Mouse (Mus musculus) adrenal gland, postnatal 25 days (tissue): ENCODE measurements at regions not wholly inside any gene's neighbourhood (a gene's known extent, or its start where the extent isn't known, plus 50 kb on each side); places are given as distances from the start of the nearest gene placed in this dataset.
A peak's percentile ranks its signal among the peaks of the same experiment; 100 is the strongest.

Experiments
- DNase-seq: peaks from one replicate; pipeline ENCODE4 v3.0.0; 2021; ENCODE audit warnings: mixed read lengths

DNA sequence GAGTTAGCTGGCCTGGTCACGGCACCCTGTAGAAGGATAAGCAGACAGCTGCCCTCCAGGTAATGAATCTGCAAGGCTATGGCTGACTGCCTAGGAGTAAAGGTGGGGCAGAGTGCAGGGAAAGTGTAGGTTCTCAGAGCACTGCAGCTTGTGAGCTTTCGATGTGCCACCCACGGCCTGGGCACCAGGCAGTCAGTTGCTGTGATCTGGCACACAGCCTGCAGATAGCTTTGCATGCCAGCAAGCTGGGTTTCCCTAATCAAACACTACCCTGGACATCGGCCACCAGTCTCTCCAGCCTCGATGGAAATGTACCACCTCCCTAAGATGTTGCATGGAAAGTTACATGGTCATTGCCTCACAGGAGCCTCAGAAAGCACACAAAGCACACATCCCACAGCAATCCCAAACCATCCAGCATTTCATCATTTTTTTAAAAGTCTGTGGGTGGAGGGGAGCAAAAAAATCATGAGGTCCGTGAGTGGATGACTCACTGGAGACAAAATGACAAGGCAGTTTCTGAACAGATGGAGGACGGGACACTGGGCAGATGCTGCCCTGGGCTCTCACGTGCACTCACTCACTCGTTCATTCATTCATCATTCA is 112.7 kb downstream of the Ets2 start:
- DNase-seq = peak; percentile 63

- peak; percentile 47 for DNase-seq
These were observed 109.2 kb downstream of the Ets2 start for GRCm38 (mm10) chr16:95811092-95811491.

DNA sequence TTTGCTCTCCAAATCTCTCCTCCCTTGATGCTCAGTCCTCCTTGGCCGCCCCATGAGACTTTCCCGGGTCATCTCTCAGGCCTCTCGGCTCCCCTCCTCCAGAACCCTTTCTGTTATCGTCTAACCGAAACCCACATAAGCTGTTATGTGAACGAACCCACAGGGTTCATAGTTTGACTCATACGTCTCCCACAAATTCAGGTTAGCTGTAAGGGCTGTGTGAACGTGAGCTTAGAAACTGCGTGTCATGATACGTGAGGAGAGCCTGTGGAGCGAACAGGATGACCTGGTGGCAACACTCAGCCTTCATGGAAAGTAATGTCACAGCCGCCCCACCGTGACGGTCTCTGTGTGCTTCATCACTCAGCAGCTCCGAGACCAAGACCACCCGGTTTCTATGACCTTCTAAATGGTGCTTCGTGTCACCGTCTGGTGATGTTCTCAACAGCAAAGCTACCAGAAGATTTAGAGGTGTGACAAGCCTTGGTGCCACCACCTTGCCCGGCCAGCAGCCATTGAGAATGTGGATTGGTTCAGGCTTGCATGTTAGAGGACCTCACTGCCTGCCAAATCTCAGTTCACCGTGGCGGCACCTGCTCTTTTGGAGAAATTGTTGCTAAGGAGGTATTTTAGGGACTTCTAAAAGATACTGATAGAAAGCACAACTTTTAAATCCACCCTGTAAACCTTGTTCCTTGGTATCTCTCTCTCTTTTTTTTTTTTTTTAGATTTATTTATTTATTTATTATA is 107.4 kb downstream of the Ets2 start:
- DNase-seq = no peak

DNA sequence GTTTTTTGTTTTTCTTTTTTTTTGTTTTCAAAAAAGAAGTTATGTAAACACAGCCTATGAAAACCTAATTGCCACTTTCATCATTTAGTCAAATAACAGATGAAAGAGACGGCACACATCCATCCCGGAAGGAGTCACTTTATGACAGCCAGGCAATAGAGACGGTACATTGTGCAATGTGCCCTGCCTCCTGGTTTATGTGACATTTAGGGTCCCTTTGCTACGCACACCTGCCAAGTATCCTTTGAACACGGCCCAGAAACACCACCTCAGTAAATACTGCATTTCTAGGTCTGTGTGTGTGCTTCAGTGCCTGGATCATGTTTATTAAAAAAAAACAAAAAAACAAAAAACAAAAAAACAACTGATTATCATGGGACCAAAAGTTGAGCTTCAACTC is 104.6 kb downstream of the Ets2 start:
- DNase-seq = no peak

- no peak for DNase-seq
These were observed 102.3 kb downstream of the Ets2 start for GRCm38 (mm10) chr16:95804199-95804598.

DNA sequence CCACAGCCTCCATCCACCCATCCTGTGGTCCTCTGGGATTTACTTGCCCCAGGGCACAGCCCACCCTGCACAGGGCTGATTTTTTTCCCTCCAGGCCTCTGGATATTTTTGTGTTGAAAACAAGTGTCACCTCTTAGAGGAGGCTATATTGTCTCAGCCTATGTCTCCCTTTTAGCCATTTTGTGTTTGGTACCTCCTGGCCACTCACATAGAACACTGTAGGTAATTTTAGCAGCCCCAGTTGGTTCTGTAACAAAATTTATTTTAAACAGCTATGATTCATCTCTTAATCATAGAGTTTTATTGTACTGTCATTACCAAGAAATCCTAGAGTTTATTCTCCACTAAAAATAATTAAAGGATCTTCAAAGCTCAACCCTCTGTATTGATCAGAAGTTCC is 100.8 kb downstream of the Ets2 start:
- no peak for DNase-seq

- DNase-seq = no peak
These were observed 100.3 kb downstream of the Ets2 start for GRCm38 (mm10) chr16:95802207-95802606.

GRCm38 (mm10) chr16:95800911-95801442 is 99.1 kb downstream of the Ets2 start:
- no peak for DNase-seq

- DNase-seq = no peak
These were observed 96.7 kb downstream of the Ets2 start for GRCm38 (mm10) chr16:95798582-95798981.

- no peak for DNase-seq
These were observed 96.2 kb downstream of the Ets2 start for GRCm38 (mm10) chr16:95798099-95798498.

DNA sequence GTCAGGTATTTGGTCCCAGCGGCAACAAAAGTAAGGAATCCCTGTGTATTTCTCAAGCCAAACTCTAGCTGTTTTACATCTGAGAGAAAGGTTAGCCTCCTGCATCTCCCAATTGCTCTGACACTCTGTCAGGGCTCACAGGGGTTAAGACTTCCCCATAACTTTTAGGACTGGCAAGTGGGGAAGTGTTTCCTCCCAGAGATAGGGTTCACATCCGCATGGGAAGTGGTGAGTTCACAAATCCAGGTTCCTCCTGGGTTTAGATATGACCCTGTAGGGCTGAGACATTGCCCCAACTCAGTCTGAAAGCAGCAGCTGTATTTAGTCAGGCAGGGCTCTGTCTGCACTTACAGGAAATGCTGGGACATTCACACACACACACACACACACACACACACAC is 95.3 kb downstream of the Ets2 start:
- DNase-seq = no peak

DNA sequence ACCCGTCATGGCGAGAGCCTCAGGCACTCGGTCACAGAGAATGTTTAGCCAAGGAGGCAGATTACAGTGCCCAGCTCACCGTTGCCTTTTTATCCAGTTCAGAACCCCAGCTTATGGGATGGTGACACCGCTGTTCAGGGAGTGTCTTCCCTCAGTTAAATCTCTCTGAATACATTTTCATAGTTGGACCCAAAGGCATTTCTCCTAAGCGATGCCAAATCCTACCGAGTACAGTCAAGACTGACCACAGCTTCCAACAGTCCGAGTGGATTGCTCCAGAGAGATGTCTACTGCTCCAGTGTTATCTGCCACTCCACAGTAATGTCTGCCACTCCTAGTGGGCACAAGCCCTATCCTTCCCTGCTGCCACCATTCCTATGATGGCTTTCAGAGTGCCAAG is 93.0 kb downstream of the Ets2 start:
- DNase-seq = no peak

GRCm38 (mm10) chr16:95794281-95794727 is 92.4 kb downstream of the Ets2 start:
- DNase-seq = no peak

- DNase-seq = peak; percentile 23
These were observed 88.8 kb downstream of the Ets2 start for GRCm38 (mm10) chr16:95790691-95791090.

DNA sequence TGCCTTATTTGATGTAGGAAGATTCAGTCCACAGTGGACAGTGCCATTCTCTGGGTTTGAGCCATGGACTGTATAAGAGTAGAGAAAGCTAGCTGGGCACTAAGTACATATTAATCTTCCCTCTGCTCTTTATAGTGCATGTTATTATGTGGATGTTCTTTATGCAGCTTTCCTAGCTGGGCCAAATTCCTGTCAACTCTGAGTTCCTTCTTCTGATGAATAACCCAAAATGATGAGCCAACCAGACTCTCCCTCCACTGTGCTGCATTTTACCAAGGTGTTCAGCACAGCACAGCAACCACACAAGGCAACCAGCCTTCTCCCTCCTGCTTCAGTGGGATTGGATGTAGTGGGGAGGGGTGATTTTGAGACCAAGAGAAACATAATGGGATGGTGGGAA is 87.7 kb downstream of the Ets2 start:
- DNase-seq = no peak

GRCm38 (mm10) chr16:95781681-95782080 is 79.8 kb downstream of the Ets2 start:
- no peak for DNase-seq

GRCm38 (mm10) chr16:95780431-95780830 is 78.6 kb downstream of the Ets2 start:
- no peak for DNase-seq

DNA sequence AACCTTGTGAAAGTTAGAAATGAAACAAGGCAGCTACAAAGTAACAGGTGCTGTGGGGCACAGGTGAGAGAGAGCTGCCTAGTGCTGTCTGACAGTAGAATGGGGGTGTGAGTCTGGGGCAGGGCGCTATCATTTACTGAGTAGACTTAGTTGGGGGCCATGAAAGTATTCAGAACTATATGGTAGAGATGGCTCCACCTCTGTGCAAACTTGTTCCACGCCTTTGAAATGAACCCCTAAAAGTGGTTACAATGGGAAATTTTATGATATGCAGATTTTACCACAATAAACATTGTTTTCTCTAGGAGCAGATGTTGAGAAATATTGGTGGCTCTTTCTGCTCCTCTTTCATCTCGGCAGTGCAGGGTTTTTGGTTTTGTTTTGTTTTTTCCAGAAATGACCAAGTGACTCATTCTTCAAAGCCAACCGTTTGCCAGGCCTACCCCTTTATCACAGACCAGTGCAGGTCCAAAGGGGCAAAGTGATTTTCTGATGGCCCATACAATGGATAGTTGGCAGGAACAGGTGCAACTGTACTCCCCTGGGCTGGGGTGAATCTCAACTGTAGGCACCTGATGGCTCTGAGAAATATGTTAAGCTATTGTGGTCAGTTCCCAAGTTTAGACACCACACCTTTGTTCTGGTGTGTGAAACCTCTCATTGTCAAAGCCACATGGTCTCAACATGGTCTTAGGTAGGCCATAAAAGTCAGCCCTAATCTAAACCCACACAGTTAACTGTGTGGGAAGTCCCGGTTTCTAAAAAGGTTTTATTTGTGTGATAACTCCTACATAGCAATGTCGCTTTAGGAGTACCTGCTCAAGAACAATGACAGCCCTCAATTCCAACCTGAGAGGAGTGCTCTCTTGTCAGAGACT is 77.2 kb downstream of the Ets2 start:
- DNase-seq = no peak

DNA sequence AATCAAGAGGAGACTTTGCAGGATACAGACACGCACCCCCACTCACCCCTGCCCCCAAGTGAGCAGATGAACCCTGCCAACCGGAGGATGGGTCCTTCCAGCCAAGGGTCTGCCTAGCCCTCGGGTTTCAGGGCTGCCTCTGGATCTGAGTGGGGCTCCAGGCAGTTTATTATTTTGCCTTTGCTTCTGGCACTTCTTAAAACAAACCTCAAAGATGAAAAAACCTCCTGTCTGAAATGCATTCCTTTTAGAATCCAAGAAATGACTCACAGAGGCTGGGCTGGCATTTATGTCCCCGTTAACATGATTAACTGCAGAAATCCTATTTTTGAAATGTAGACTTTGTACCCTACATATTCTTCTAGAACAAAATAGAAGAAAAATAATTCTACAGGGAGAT is 76.3 kb downstream of the Ets2 start:
- DNase-seq = no peak

DNA sequence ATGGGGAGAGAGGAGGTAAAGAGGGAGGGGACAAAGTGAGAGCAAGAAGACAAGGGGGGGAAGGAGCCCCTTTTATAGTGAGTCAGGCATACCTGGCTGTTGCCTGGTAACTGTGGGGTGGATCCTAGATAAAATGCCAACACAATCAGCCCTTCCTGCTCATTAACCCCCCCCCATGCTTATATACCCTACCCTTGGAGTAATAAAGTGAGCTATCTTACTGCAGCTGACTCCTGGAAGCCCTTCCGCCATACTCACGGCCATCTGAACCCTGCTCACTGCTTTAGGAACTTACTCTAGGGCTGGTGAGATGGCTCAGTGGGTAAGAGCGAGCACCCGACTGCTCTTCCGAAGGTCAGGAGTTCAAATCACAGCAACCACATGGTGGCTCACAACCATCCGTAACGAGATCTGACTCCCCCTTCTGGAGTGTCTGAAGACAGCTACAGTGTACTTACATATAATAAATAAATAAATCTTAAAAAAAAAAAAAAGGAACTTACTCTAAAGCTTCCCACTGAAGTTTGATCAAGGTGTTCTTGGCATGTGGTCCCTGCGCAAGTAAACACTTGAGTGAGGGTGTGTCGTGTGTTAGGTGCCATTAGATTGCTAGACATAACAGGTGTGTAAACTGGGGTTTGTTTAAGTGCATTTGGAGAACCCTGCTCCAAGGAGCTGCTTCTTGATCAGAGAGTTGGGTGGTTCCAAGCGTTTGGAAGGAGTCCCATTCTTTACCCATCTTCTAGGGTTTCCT is 74.9 kb downstream of the Ets2 start:
- no peak for DNase-seq

GRCm38 (mm10) chr16:95776010-95776409 is 74.1 kb downstream of the Ets2 start:
- DNase-seq = no peak

- DNase-seq = no peak
These were observed 73.5 kb downstream of the Ets2 start for GRCm38 (mm10) chr16:95775361-95775760.
